Mouse (Mus musculus): Measurements from ENCODE around the gene Shisa5. TPM values are rescaled to one million over a fixed set of nuclear protein-coding genes. Genes with fewer than 3 reads are reported as not detected.

Shisa5 gene
- polyA plus RNA-seq, 1 experiment = 428 TPM

GRCm38 (mm10) chr9:109058006-109058765 lies 19.8 kb downstream of the Shisa5 start:
- Histone ChIP-seq H3K4me3 (ENCODE audit: insufficient read depth, low read length) (peak overlapping the region; percentile 77), H3K4me1 (ENCODE audit: control insufficient read depth, insufficient read depth, low read length) (peaks cover 37% of the 10 kb centered on the region), H3K27ac (ENCODE audit: insufficient read depth, low read depth, low read length) (peak overlapping the region; percentile 79)
- TF ChIP-seq POLR2A (IDR thresholded peaks at IDR 0.05; ENCODE audit: borderline replicate concordance, low read depth, low read length) (0 out of 2 replicates have a peak, but pooled peaks have one; percentile 16), CTCF (IDR thresholded peaks at IDR 0.05; ENCODE audit: low read depth, low read length) (no peak)

GRCm38 (mm10) chr9:109059136-109059903 lies 21.0 kb downstream of the Shisa5 start, which contains the start of gene Trex1:
TSS of gene Trex1 (minus strand) at chr9:109059734.
- peak; percentile 95 for TF ChIP-seq POLR2A (IDR thresholded peaks at IDR 0.05; ENCODE audit: borderline replicate concordance, low read depth, low read length)
- TF ChIP-seq CTCF (IDR thresholded peaks at IDR 0.05; ENCODE audit: low read depth, low read length) = peak; percentile 92
- peaks cover 32% of the 10 kb centered on the region for H3K4me1 ChIP-seq (ENCODE audit: control insufficient read depth, insufficient read depth, low read length)

GRCm38 (mm10) chr9:109060184-109060897 lies 22.0 kb downstream of the Shisa5 start:
- H3K4me1 ChIP-seq (ENCODE audit: control insufficient read depth, insufficient read depth, low read length) = peaks cover 27% of the 10 kb centered on the region
- no peak for TF ChIP-seq POLR2A (IDR thresholded peaks at IDR 0.05; ENCODE audit: borderline replicate concordance, low read depth, low read length)
- no peak for TF ChIP-seq CTCF (IDR thresholded peaks at IDR 0.05; ENCODE audit: low read depth, low read length)
- no peak overlapping the region for H3K4me3 ChIP-seq (ENCODE audit: insufficient read depth, low read length)
- no peak overlapping the region for H3K27ac ChIP-seq (ENCODE audit: insufficient read depth, low read depth, low read length)

More at GRCm38 (mm10) chr9:109059136-109059903, 21.0 kb downstream of the Shisa5 start, which contains the start of gene Trex1:
- H3K4me3 ChIP-seq (ENCODE audit: insufficient read depth, low read length) = peak within 1 kb of the TSS; percentile 77
- H3K27ac ChIP-seq (ENCODE audit: insufficient read depth, low read depth, low read length) = peak within 1 kb of the TSS; percentile 82

- H3K4me3 ChIP-seq (ENCODE audit: insufficient read depth, low read length) = no peak overlapping the region
- H3K27ac ChIP-seq (ENCODE audit: insufficient read depth, low read depth, low read length) = no peak overlapping the region
- TF ChIP-seq CTCF (IDR thresholded peaks at IDR 0.05; ENCODE audit: low read depth, low read length) (no peak), POLR2A (IDR thresholded peaks at IDR 0.05; ENCODE audit: borderline replicate concordance, low read depth, low read length) (no peak)
- H3K4me1 ChIP-seq (ENCODE audit: control insufficient read depth, insufficient read depth, low read length) = peaks cover 22% of the 10 kb centered on the region
Measured at GRCm38 (mm10) chr9:109060898-109061295, 22.5 kb downstream of the Shisa5 start.

- Histone ChIP-seq H3K27ac (ENCODE audit: insufficient read depth, low read depth, low read length) (no peak overlapping the region), H3K4me3 (ENCODE audit: insufficient read depth, low read length) (no peak overlapping the region), H3K4me1 (ENCODE audit: control insufficient read depth, insufficient read depth, low read length) (peaks cover 3% of the 10 kb centered on the region)
- TF ChIP-seq CTCF (IDR thresholded peaks at IDR 0.05; ENCODE audit: low read depth, low read length) (no peak), POLR2A (IDR thresholded peaks at IDR 0.05; ENCODE audit: borderline replicate concordance, low read depth, low read length) (no peak)
Measured at GRCm38 (mm10) chr9:109068095-109068735, 29.9 kb downstream of the Shisa5 start.

- TF ChIP-seq POLR2A (IDR thresholded peaks at IDR 0.05; ENCODE audit: borderline replicate concordance, low read depth, low read length) (no peak), CTCF (IDR thresholded peaks at IDR 0.05; ENCODE audit: low read depth, low read length) (no peak)
- H3K4me1 ChIP-seq (ENCODE audit: control insufficient read depth, insufficient read depth, low read length) = peaks cover 7% of the 10 kb centered on the region
- H3K4me3 ChIP-seq (ENCODE audit: insufficient read depth, low read length) = peak within 1 kb of the TSS; percentile 82
- H3K27ac ChIP-seq (ENCODE audit: insufficient read depth, low read depth, low read length) = peak within 1 kb of the TSS; percentile 37; the same call in 1 of the 2 replicates
Measured at GRCm38 (mm10) chr9:109073661-109074573, 35.6 kb downstream of the Shisa5 start, which contains the start of gene Atrip. TSS of gene Atrip (minus strand) at chr9:109074124.

DNA sequence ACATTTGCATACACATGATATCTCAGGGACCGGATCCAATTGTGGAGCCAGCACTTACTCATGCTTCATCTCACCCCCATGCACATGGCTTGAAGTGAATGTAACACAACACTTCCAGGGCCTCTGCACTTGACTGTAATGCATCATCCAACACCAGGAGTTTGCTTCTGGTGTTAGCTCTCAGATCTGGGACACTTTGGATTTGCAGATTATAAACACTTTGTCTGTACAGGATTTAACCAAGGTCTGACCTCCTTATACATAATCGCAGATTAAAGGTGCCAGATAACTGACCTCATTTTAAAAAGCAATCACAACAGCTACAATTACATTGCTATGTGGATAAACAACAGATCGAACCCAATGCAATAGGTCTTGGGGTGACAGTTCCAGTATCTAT lies 42.2 kb downstream of the Shisa5 start:
- H3K4me1 ChIP-seq (ENCODE audit: control insufficient read depth, insufficient read depth, low read length) = peaks cover 8% of the 10 kb centered on the region
- no peak overlapping the region for H3K27ac ChIP-seq (ENCODE audit: insufficient read depth, low read depth, low read length)
- no peak overlapping the region for H3K4me3 ChIP-seq (ENCODE audit: insufficient read depth, low read length)
- TF ChIP-seq POLR2A (IDR thresholded peaks at IDR 0.05; ENCODE audit: borderline replicate concordance, low read depth, low read length) = no peak
- TF ChIP-seq CTCF (IDR thresholded peaks at IDR 0.05; ENCODE audit: low read depth, low read length) = no peak

DNA sequence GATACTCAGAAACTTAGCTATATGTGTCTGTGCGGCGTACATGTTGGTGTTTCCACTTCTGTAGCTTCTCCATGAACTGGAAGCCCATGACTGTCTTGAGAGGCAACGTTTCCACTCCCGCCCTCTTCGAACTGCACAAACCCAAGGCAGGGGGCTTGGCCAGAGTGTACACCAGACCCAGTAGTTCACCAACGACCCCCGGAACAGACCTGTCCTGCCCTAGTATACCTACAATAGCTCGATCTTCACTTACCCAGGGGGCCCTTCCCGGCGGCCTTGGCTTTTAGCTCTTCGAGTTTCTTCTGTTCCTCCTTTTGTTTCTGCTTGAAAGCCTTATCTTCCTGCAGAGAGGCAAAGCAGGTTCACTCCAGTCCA lies 43.4 kb downstream of the Shisa5 start:
- peaks cover 8% of the 10 kb centered on the region for H3K4me1 ChIP-seq (ENCODE audit: control insufficient read depth, insufficient read depth, low read length)
- H3K4me3 ChIP-seq (ENCODE audit: insufficient read depth, low read length) = peak overlapping the region; percentile 86
- H3K27ac ChIP-seq (ENCODE audit: insufficient read depth, low read depth, low read length) = peak overlapping the region; percentile 26
- TF ChIP-seq CTCF (IDR thresholded peaks at IDR 0.05; ENCODE audit: low read depth, low read length) = no peak
- TF ChIP-seq POLR2A (IDR thresholded peaks at IDR 0.05; ENCODE audit: borderline replicate concordance, low read depth, low read length) = no peak

All from bone marrow macrophage, adult 2 months (primary cell).